Mouse (Mus musculus) neural tube, embryonic 12.5 days (tissue): Measurements from ENCODE around the gene Dhx15. TPM values are rescaled to one million over a fixed set of nuclear protein-coding genes. Genes with fewer than 3 reads are reported as not detected.

Source experiments
- ATAC-seq: fragments of 200-750 bp; cut with Nextera tagmentation; 2 replicates; pipeline ENCODE4 v1.8.0; 2017; ENCODE audit warnings: low read depth, mild to moderate bottlenecking, moderate TSS enrichment, moderate library complexity; ENCODE audit not compliant: low FRiP score
- H3K27ac ChIP-seq: fragments of 300-500 bp; sonication (generic); 2 replicates; pipeline ENCODE4 v1.5.1; 2016
- H3K27me3 ChIP-seq: fragments of 300-500 bp; sonication (generic); replicated peaks from 2 replicates; pipeline ENCODE4 v1.6.1; 2016; ENCODE audit warnings: mild to moderate bottlenecking
- H3K36me3 ChIP-seq: fragments of 300-500 bp; sonication (generic); 2 replicates; pipeline ENCODE4 v1.6.1; 2016; ENCODE audit warnings: mild to moderate bottlenecking
- H3K4me1 ChIP-seq: fragments of 300-500 bp; sonication (generic); 2 replicates; pipeline ENCODE4 v1.6.1; 2016
- H3K4me2 ChIP-seq: fragments of 300-500 bp; sonication (generic); replicated peaks from 2 replicates; pipeline ENCODE4 v1.6.1; 2016; ENCODE audit warnings: mild to moderate bottlenecking
- H3K4me3 ChIP-seq: fragments of 300-500 bp; sonication (generic); 2 replicates; pipeline ENCODE4 v1.5.1; 2016
- H3K9ac ChIP-seq: fragments of 300-500 bp; sonication (generic); 2 replicates; pipeline ENCODE4 v1.6.1; 2016; ENCODE audit warnings: mild to moderate bottlenecking
- H3K9me3 ChIP-seq: fragments of 300-500 bp; sonication (generic); 2 replicates; pipeline ENCODE4 v1.6.1; 2016; ENCODE audit warnings: mild to moderate bottlenecking
- WGBS: fragments of 180-500 bp; shearing (Covaris S2); methylation state at CpG from one replicate; pipeline ENCODE4 v1.1.7; 2016; 5-methylcytosine and 5-hydroxymethylcytosine counted together
- microRNA-seq: library from miRNA; unstranded; fragments of <30 nt; microRNA quantifications from one replicate; pipeline ENCODE4, GENCODE M21; 2017
- polyA plus RNA-seq: library from polyadenylated mRNA; unstranded; fragments of >200 nt; fragmentation: Nextera tagmentation; extraction: Ambion mirVana; gene quantifications from 2 replicates; pipeline ENCODE4 v1.2.1, GENCODE M21; 2016

The Dhx15 gene
- polyA plus RNA-seq, 1 experiment from 2014 or later, result 173 TPM

DNA sequence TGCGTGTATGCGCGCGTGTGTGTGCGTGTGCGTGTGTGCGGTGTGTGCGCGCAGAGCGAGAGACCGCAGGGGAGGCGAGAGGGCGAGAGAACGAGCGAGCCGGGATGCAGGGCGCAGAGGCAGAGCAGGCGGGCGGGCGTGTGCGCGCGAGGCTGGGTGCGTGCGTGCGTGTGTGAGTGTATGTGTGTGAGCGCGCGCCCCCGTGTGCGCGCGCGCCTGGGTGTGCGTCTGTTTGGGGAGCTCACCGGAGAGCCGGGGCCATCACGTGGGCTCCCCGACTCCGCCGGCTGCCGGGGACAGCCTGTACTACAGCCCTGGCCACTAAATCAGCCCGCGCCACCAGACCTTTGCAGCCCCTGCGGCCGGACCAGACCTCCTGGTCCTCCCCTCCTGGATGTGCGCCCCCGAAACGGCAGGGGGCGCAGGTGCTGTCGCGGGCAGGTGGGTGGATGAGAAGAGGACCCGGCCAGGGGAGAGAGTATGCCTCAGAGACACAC lies 74.4 kb downstream of the Dhx15 start:
- H3K9me3 ChIP-seq, result no peaks in the 10 kb centered on the region
- H3K9ac ChIP-seq, result peak overlapping the region; percentile 70
- H3K27ac ChIP-seq, result no peak overlapping the region
- peak overlapping the region; percentile 67 for H3K4me3 ChIP-seq
- ATAC-seq, result peak; percentile 89
- H3K36me3 ChIP-seq, result no peaks in the 10 kb centered on the region
- H3K27me3 ChIP-seq, result peaks cover 44% of the 10 kb centered on the region
- WGBS, result 1% methylated on average over 53 of the region's 53 CpGs
- H3K4me2 ChIP-seq, result peak overlapping the region; percentile 100
- peaks cover 24% of the 10 kb centered on the region for H3K4me1 ChIP-seq

DNA sequence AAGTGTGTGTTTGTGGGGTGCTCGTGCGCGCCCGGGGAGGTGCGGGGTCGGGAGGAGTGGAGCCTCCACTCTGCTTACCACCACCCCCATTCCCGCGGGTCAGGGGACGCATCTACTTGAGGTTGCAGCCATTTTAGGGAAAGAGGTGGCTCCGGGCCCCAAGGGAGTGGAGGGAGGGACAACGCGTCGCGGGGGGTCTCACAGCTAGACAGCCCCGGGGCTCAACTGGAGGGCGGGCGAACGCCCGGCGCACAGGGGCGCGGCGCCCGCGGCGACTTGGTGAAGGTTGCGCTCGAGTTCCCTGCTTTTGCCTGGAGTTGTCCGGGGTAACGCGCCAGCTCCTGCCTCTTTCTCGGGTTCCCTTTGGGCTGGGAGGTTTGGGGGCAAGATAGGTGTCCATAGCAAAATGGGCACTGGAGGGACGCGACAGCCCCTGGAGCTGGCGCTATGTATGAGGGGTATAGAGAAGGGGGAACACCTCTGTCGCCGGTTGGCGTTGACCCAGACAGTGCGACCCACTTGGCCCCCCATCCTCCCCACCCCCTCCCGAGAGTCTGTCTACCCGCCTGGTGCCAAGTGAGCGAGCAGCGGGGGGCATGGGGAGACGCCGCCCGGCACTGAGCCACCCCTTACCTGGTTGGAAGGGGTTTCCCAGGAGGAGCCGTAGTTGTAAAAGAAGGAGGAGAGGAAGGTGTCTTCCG lies 75.4 kb downstream of the Dhx15 start:
- peak overlapping the region; percentile 100 for H3K4me2 ChIP-seq
- H3K27ac ChIP-seq, result no peak overlapping the region
- H3K36me3 ChIP-seq, result no peaks in the 10 kb centered on the region
- WGBS, result under 1% methylated on average over 48 of the region's 48 CpGs
- ATAC-seq, result peak; percentile 18
- no peaks in the 10 kb centered on the region for H3K9me3 ChIP-seq
- H3K27me3 ChIP-seq, result peaks cover 47% of the 10 kb centered on the region
- peak overlapping the region; percentile 67 for H3K4me3 ChIP-seq
- peaks cover 24% of the 10 kb centered on the region for H3K4me1 ChIP-seq
- H3K9ac ChIP-seq, result peak overlapping the region; percentile 70

DNA sequence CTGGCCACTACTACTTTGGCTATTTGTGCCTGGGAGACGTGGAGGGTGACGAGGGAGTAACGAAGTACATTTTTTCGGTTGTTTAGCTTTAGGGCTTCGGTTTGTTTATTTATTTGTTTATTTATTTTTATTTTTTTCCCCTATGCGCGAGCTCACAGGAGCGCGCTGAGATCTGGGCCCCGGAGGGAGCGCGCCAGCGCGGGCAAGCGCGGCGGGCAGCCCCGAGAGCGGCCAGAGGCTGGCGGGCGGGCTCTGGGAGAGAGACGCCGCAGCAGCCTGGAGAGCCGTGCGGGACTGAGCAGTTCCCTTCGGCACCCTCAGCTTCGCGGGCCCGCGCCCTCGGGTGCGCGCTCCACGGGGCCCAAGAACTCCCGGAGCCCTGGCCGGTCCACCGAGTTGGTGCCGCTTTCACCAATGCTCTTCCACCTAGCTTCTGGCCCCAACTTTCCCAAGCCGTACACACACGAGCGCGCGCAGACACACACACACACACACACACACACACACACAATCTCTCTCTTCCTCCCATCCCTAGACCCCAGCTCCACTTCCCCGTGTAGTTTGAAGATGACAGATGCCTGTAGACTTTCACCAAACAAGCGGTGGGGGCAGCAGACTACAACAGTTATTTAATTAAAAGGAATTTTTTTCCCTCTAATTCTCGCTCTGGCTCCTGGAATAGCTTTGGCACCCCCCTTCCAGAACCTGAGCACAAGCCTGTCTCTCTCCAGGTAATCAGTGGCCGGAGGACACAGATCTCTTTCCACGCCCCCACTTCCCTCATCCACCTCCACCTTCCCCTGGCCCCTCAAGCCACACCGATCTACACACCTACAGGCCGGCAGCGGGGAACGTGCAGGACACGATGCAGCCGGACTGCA lies 76.2 kb downstream of the Dhx15 start:
- Histone ChIP-seq H3K27ac (no peak overlapping the region), H3K4me3 (peak overlapping the region; percentile 67), H3K27me3 (peaks cover 52% of the 10 kb centered on the region), H3K4me2 (peak overlapping the region; percentile 100), H3K9me3 (no peaks in the 10 kb centered on the region), H3K36me3 (no peaks in the 10 kb centered on the region), H3K9ac (peak overlapping the region; percentile 70), H3K4me1 (peaks cover 24% of the 10 kb centered on the region)
- under 1% methylated on average over 54 of the region's 54 CpGs for WGBS
- ATAC-seq, result peak; percentile 11; the same call in 1 of the 2 replicates

DNA sequence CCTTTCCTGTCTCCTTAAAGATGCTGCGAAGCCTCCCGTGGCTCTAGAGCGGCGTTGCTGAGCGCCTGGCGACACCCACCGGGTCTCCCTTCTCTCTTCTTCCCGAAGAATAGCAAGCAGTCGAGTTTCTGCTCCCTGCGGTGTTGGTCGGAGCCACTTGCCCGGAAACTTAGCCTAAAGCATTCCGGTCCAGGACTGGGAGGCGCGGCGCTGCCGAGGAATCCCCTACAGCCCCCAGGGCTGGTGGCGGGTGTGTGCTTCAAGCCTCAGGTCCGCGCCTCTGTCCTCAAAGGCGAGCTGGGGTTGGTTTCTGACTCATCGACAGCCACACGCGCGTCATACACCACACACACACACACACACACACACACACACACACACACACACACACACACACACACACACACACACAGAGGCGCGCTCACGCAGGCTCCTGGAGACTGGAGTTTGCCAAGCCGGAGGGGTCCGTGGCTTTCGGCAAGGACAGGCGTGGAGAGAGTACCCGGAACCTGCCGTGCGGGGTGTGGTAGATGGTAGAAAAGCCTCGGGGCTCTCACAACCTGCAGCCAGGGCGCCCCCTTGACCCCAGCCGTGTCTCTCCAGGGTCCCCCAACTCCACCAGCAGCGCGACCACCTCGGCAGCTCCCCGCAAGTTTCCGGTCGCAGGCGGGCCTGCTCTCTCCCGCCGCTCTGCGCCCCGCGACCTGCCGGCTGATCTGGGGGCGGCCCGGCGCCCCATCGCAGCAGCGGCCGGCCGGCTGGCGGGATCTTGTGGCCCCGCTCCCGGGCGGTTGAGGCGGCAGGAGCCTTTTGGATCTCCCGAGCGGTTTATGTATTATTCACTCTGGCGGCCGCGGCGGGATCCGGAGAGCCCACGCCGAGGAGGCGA lies 77.1 kb downstream of the Dhx15 start:
- H3K27me3 ChIP-seq, result peaks cover 52% of the 10 kb centered on the region
- H3K4me2 ChIP-seq, result peak overlapping the region; percentile 100

DNA sequence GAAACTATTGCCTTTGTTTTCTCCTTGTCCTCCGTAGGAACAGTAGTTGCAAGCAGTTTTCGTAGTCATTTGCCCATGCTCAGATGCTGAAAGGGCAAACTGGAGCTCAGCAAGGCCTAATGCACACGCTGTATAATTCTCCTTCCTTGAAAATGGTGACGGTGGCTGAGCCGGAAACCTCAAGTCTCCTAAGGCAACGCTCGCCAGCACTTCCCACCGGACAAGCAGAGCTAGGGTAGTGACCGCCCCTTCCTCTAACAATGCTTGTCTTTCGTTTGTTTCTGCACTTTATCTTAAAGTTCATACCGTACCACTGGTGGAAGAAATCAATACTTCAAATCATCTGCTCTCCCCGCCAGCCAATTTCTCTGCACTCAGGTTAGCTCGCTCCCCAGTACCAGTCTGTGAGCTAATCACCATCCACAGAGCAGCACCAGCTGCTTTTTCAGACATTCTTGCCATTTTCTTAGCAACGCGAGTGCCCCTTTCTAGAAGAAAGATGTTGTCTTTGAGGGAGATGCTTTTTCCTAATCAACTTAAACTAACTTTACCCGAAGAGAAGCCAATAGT lies 78.0 kb downstream of the Dhx15 start:
- Histone ChIP-seq H3K4me2 (peak overlapping the region; percentile 100), H3K27me3 (peaks cover 52% of the 10 kb centered on the region), H3K27ac (no peak overlapping the region), H3K9ac (no peak overlapping the region), H3K4me1 (peaks cover 24% of the 10 kb centered on the region), H3K4me3 (peak overlapping the region; percentile 67; the same call in 1 of the 2 replicates), H3K9me3 (no peaks in the 10 kb centered on the region), H3K36me3 (no peaks in the 10 kb centered on the region)
- 4% methylated on average over 16 of the region's 16 CpGs for WGBS
- ATAC-seq, result no peak

More for the DNA sequence above, 77.1 kb downstream of the Dhx15 start:
- peak overlapping the region; percentile 70 for H3K9ac ChIP-seq
- no peak for ATAC-seq
- peaks cover 24% of the 10 kb centered on the region for H3K4me1 ChIP-seq
- H3K36me3 ChIP-seq, result no peaks in the 10 kb centered on the region
- H3K9me3 ChIP-seq, result no peaks in the 10 kb centered on the region
- peak overlapping the region; percentile 67 for H3K4me3 ChIP-seq
- no peak overlapping the region for H3K27ac ChIP-seq
- WGBS, result under 1% methylated on average over 72 of the region's 73 CpGs

DNA sequence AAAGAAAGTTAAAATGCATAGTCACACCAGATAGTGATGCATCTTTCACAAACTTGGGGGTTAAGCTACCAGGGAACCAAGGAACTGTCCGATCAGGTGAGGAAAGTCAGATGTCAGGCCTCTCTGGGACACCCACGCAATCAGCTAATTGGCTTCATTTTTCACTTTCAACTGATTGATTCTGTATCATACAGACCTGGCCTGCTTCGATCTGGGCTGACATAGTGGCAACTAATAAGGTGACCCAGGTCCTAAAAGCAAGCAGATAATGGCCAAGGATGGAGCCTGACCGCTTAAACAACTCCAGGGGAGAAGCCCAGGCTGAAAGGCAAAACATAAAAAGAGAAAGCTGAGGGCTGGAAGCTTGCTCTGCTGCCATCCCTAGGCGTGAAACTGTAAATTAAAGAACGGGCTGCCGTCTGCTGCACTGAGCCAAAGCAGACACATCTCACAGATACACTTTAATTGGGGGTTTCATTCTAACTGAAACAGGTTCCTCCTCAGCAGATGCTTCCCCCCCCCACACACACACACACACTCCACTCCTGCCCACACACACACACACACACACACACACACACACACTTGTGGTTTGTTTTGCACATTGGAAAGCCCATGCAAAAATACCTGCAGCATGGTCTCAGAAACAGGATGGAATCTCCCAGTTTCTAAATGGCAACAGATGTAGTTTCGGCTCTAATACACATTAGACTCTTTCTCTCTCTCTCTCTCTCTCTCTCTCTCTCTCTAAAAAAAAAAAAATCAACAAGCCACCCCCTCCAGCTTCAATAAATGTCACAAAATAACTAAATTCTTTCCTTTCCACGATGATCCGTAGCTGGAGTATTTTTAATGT lies 79.3 kb downstream of the Dhx15 start:
- Histone ChIP-seq H3K27ac (no peak overlapping the region), H3K4me3 (no peak overlapping the region), H3K9me3 (no peaks in the 10 kb centered on the region), H3K4me2 (no peak overlapping the region), H3K9ac (no peak overlapping the region), H3K36me3 (no peaks in the 10 kb centered on the region), H3K4me1 (peaks cover 24% of the 10 kb centered on the region), H3K27me3 (peaks cover 47% of the 10 kb centered on the region)
- no peak for ATAC-seq
- 51% methylated on average over 10 of the region's 10 CpGs for WGBS

Small RNAs within 50 kb of the gene (microRNA-seq; reads per million reads assigned to microRNA genes)
- gene Mir6417, result not detected

Other genes with a start within 250 kb of the Dhx15 start
- gene Sod3, start 173.3 kb upstream of the Dhx15 start, polyA plus RNA-seq, result 0.42 TPM in 2 replicates